Mouse (Mus musculus) bone marrow macrophage, adult 2 months (primary cell): ENCODE results near the gene Gpr22. TPM values are rescaled to one million over a fixed set of nuclear protein-coding genes. Genes with fewer than 3 reads are reported as not detected.

ENCODE experiments used
- H3K27ac ChIP-seq: 2 replicates; pipeline ENCODE4 v1.5.1; 2012; ENCODE audit warnings: low read depth, low read length; ENCODE audit not compliant: insufficient read depth
- H3K4me1 ChIP-seq: 2 replicates; pipeline ENCODE4 v1.6.1; 2012; ENCODE audit warnings: low read length; ENCODE audit not compliant: control insufficient read depth, insufficient read depth
- H3K4me3 ChIP-seq: 2 replicates; pipeline ENCODE4 v1.5.1; 2012; ENCODE audit warnings: mild to moderate bottlenecking, low read length, moderate library complexity; ENCODE audit not compliant: insufficient read depth
- CTCF ChIP-seq: IDR thresholded peaks from 2 replicates; pipeline ENCODE4 v1.5.1; 2012; ENCODE audit warnings: low read depth, mild to moderate bottlenecking, low read length, moderate library complexity
- POLR2A ChIP-seq: IDR thresholded peaks from 2 replicates; pipeline ENCODE4 v1.6.1; 2012; ENCODE audit warnings: mild to moderate bottlenecking, low read depth, low read length, borderline replicate concordance
- polyA plus RNA-seq: library from polyadenylated mRNA; stranded (reverse); fragments of >200 nt; gene quantifications from 2 replicates; pipeline ENCODE4 v1.2.4, GENCODE M21; 2012; ENCODE audit not compliant: missing spikeins, insufficient read depth, insufficient read length

Gene Gpr22
- polyA plus RNA-seq, 1 experiment: not detected

GRCm38 (mm10) chr12:31719586-31720275 lies 6.0 kb upstream of the Gpr22 start:
- no peak overlapping the region for H3K4me3 ChIP-seq
- no peaks in the 10 kb centered on the region for H3K4me1 ChIP-seq
- TF ChIP-seq CTCF (no peak), POLR2A (no peak)
- H3K27ac ChIP-seq: no peak overlapping the region

GRCm38 (mm10) chr12:31714070-31714469 lies 323 bp upstream of the Gpr22 start:
- Histone ChIP-seq H3K4me1 (peaks cover 6% of the 10 kb centered on the region; the same call in 1 of the 2 replicates), H3K27ac (no peak overlapping the region), H3K4me3 (no peak overlapping the region)
- TF ChIP-seq CTCF (no peak), POLR2A (no peak)

GRCm38 (mm10) chr12:31712727-31713126 lies 1.0 kb downstream of the Gpr22 start:
- TF ChIP-seq CTCF (no peak), POLR2A (no peak)
- Histone ChIP-seq H3K4me3 (no peak overlapping the region), H3K4me1 (peaks cover 6% of the 10 kb centered on the region; the same call in 1 of the 2 replicates), H3K27ac (no peak overlapping the region)

GRCm38 (mm10) chr12:31712233-31712632 lies 1.5 kb downstream of the Gpr22 start:
- Histone ChIP-seq H3K4me3 (no peak overlapping the region), H3K4me1 (peaks cover 6% of the 10 kb centered on the region; the same call in 1 of the 2 replicates), H3K27ac (no peak overlapping the region)
- TF ChIP-seq CTCF (no peak), POLR2A (no peak)

GRCm38 (mm10) chr12:31709665-31710064 lies 4.1 kb downstream of the Gpr22 start:
- Histone ChIP-seq H3K4me3 (no peak overlapping the region), H3K27ac (no peak overlapping the region), H3K4me1 (peaks cover 6% of the 10 kb centered on the region; the same call in 1 of the 2 replicates)
- TF ChIP-seq CTCF (no peak), POLR2A (no peak)

- TF ChIP-seq POLR2A (no peak), CTCF (no peak)
- no peak overlapping the region for H3K4me3 ChIP-seq
- peaks cover 6% of the 10 kb centered on the region; the same call in 1 of the 2 replicates for H3K4me1 ChIP-seq
- no peak overlapping the region for H3K27ac ChIP-seq
Observed at GRCm38 (mm10) chr12:31707531-31707930, 6.2 kb downstream of the Gpr22 start.

- TF ChIP-seq POLR2A (no peak), CTCF (no peak)
- Histone ChIP-seq H3K27ac (no peak overlapping the region), H3K4me3 (no peak overlapping the region), H3K4me1 (peaks cover 3% of the 10 kb centered on the region; the same call in 1 of the 2 replicates)
Observed at GRCm38 (mm10) chr12:31706168-31706567, 7.6 kb downstream of the Gpr22 start.

GRCm38 (mm10) chr12:31703904-31704303 lies 9.8 kb downstream of the Gpr22 start:
- Histone ChIP-seq H3K4me1 (no peaks in the 10 kb centered on the region), H3K27ac (no peak overlapping the region)

GRCm38 (mm10) chr12:31701411-31701810 lies 12.3 kb downstream of the Gpr22 start:
- Histone ChIP-seq H3K27ac (no peak overlapping the region), H3K4me3 (no peak overlapping the region), H3K4me1 (no peaks in the 10 kb centered on the region)
- no peak for TF ChIP-seq POLR2A
- TF ChIP-seq CTCF: no peak

More at GRCm38 (mm10) chr12:31703904-31704303, 9.8 kb downstream of the Gpr22 start:
- H3K4me3 ChIP-seq: no peak overlapping the region
- TF ChIP-seq CTCF (no peak), POLR2A (no peak)

GRCm38 (mm10) chr12:31700623-31701347 lies 13.0 kb downstream of the Gpr22 start:
- no peak for TF ChIP-seq CTCF
- no peak overlapping the region for H3K4me3 ChIP-seq
- no peaks in the 10 kb centered on the region for H3K4me1 ChIP-seq
- no peak overlapping the region for H3K27ac ChIP-seq
